Mouse (Mus musculus): ENCODE measurements around the gene Gm17490. TPM values are rescaled to one million over a fixed set of nuclear protein-coding genes. Genes with fewer than 3 reads are reported as not detected.

Gene Gm17490
- polyA plus RNA-seq, 1 experiment from 2014 or later = not detected

Other genes with a start within 250 kb of the Gm17490 start
- 14.8 and 15.4 TPM in 2 replicates for gene Pfkfb3, start 72.2 kb downstream of the Gm17490 start, polyA plus RNA-seq (2016; fragmentation: Nextera tagmentation; extraction: Ambion mirVana)
- 160 and 195 TPM in 2 replicates for gene Rbm17, start 22.1 kb downstream of the Gm17490 start, polyA plus RNA-seq (2016; fragmentation: Nextera tagmentation; extraction: Ambion mirVana)
- not detected in 2 replicates for gene Il2ra, start 16.5 kb upstream of the Gm17490 start, polyA plus RNA-seq (2016; fragmentation: Nextera tagmentation; extraction: Ambion mirVana)
- 0.35 and 0.51 TPM in 2 replicates for gene Il15ra, start 79.0 kb upstream of the Gm17490 start, polyA plus RNA-seq (2016; fragmentation: Nextera tagmentation; extraction: Ambion mirVana)
- gene Fbh1, start 151.3 kb upstream of the Gm17490 start, polyA plus RNA-seq (2016; fragmentation: Nextera tagmentation; extraction: Ambion mirVana) = 109 and 113 TPM in 2 replicates
- gene Ankrd16, start 151.6 kb upstream of the Gm17490 start, polyA plus RNA-seq (2016; fragmentation: Nextera tagmentation; extraction: Ambion mirVana) = 48.8 and 50.0 TPM in 2 replicates